Mouse (Mus musculus) small intestine, adult 2 months (tissue): ENCODE measurements around the gene Mreg.
A peak's percentile ranks its signal among the peaks of the same experiment; 100 is the strongest.

Experiments
- CTCF ChIP-seq: fragments of 200-500 bp; IDR thresholded peaks from 2 replicates; pipeline ENCODE4 v1.5.1; 2012; ENCODE audit warnings: low read depth, mild to moderate bottlenecking, control low read depth, inconsistent platforms, low read length, moderate library complexity, mixed read lengths; ENCODE audit not compliant: insufficient replicate concordance, insufficient read length; ENCODE audit errors: extremely low read depth
- POLR2A ChIP-seq: fragments of 200-500 bp; IDR thresholded peaks from 2 replicates; pipeline ENCODE4 v1.6.1; 2012; ENCODE audit warnings: low read depth, mild to moderate bottlenecking, control low read depth, inconsistent platforms, low read length, moderate library complexity

DNA sequence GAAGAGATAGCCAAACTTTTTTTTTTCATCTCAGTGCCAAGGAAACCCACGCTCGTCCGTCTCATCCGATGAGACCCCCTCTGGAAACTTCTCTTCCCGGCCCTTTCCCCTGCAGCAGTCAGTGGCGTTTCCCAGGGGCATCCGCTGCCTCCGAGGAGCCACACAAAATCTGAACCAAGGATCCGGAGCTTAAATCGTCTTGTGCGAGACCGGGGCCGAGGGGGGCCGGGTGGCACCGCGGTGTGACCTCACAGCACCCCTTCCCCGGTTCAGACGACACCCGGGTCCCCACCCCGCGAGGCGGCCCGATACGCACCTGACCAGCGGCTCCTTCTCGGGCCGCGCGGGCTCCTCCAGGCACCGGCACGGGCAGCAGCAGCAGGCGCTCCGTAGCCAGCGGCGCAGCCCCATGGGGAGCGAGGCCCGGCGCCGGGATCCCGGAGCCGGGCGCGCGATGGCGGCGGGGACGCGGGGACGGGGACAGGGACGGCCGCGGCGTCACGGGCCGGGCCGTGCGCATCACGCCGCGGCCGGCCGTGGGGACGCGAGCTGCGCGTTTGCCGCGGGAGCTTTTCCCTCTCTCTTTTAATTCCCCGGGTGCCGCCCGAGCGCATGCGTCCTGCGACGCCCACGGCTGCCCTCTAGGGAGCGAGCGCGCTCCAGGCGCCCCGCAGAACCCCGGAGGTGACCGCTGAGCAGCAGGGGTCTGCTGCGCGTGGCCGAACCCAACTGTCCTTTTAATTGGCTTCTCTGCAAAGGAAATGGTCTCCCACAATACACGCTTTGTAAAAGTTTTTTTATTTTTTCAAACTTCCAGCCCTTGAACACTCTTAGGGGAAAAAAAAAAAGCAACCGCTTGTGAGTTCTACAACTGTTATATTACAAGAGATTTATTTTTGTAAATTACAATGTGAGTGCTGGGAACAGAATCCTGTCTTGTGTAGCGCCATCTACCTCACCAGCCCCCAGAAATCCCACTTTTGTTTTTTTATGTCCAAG, at the start of gene Mreg:
- TF ChIP-seq POLR2A (peak; percentile 42), CTCF (peak; percentile 55; the same call in 1 of the 2 replicates)
